ENCODE assay signal across 31 mouse cellular contexts in genomic region chr19:3825044-3825443, GRCm38 (mm10).
"Had no signal": no experiment of that assay in that cellular context is flagged by ENCODE, and none has a peak within 500 bp of the region (broad histone marks: within the 10 kb centered on the region; RNA-seq: fewer than 3 reads in every experiment).

No protein-coding gene starts in this region.

- H3K27ac ChIP-seq: limb, embryonic 10.5 days; limb, embryonic 12.5 days; limb, embryonic 13.5 days; limb, embryonic 15.5 days; liver, embryonic 12.5 days; liver, embryonic 13.5 days; liver, embryonic 14.5 days; liver, embryonic 15.5 days; lung, embryonic 15.5 days; macrophage; midbrain, embryonic 10.5 days; midbrain, embryonic 12.5 days; midbrain, embryonic 13.5 days; midbrain, embryonic 15.5 days had no signal

- H3K4me1 ChIP-seq: limb, embryonic 10.5 days; limb, embryonic 12.5 days; limb, embryonic 13.5 days; limb, embryonic 15.5 days; lung, embryonic 15.5 days; midbrain, embryonic 10.5 days; midbrain, embryonic 12.5 days; midbrain, embryonic 13.5 days; midbrain, embryonic 15.5 days had no signal

- H3K27me3 ChIP-seq: limb, embryonic 12.5 days; limb, embryonic 13.5 days; limb, embryonic 15.5 days; liver, embryonic 12.5 days; liver, embryonic 13.5 days; liver, embryonic 15.5 days; lung, embryonic 15.5 days; midbrain, embryonic 12.5 days; midbrain, embryonic 13.5 days; midbrain, embryonic 15.5 days had no signal

- H3K4me2 ChIP-seq: limb, embryonic 12.5 days; limb, embryonic 13.5 days; limb, embryonic 15.5 days; liver, embryonic 11.5 days; liver, embryonic 12.5 days; liver, embryonic 13.5 days; liver, embryonic 15.5 days; lung, embryonic 14.5 days; lung, embryonic 15.5 days; midbrain, embryonic 11.5 days; midbrain, embryonic 12.5 days; midbrain, embryonic 13.5 days; midbrain, embryonic 15.5 days had no signal

- DNase-seq: left cerebral cortex, postnatal 4 days; liver; liver, embryonic 13.5 days; liver, postnatal 0 days; lung, adult 18-20 months; lung, adult 2 months; lung, embryonic 14.5 days; lung, postnatal 10 days; lung, postnatal 14 days; lung, postnatal 36 days; lung, postnatal 4 days; midbrain, embryonic 14.5 days had no signal

- H3K4me3 ChIP-seq: limb, embryonic 10.5 days; limb, embryonic 12.5 days; limb, embryonic 13.5 days; limb, embryonic 15.5 days; liver, embryonic 12.5 days; liver, embryonic 13.5 days; liver, embryonic 15.5 days; lung, embryonic 15.5 days; megakaryocyte, embryonic 14.5 days; midbrain, embryonic 10.5 days; midbrain, embryonic 12.5 days; midbrain, embryonic 13.5 days; midbrain, embryonic 15.5 days; myocyte had no signal

- ATAC-seq: liver, embryonic 12.5 days; liver, postnatal 0 days; lung, postnatal 0 days; midbrain, embryonic 13.5 days; midbrain, embryonic 15.5 days; midbrain, embryonic 16.5 days had no signal

- H3K9me3 ChIP-seq: limb, embryonic 10.5 days; limb, embryonic 12.5 days; limb, embryonic 13.5 days; limb, embryonic 15.5 days; liver, embryonic 12.5 days; liver, embryonic 13.5 days; liver, embryonic 15.5 days; lung, embryonic 15.5 days; megakaryocyte, embryonic 14.5 days; midbrain, embryonic 10.5 days; midbrain, embryonic 12.5 days; midbrain, embryonic 13.5 days; midbrain, embryonic 15.5 days had no signal

- H3K36me3 ChIP-seq: limb, embryonic 10.5 days; limb, embryonic 12.5 days; limb, embryonic 13.5 days; limb, embryonic 15.5 days; liver, embryonic 12.5 days; liver, embryonic 13.5 days; liver, embryonic 15.5 days; lung, embryonic 15.5 days; midbrain, embryonic 10.5 days; midbrain, embryonic 12.5 days; midbrain, embryonic 13.5 days; midbrain, embryonic 15.5 days had no signal

- H3K9ac ChIP-seq: limb, embryonic 12.5 days; limb, embryonic 13.5 days; limb, embryonic 15.5 days; liver, embryonic 12.5 days; liver, embryonic 13.5 days; liver, embryonic 14.5 days; liver, embryonic 15.5 days; liver, postnatal 0 days; lung, embryonic 14.5 days; lung, embryonic 15.5 days; midbrain, embryonic 12.5 days; midbrain, embryonic 13.5 days; midbrain, embryonic 15.5 days had no signal
